In genomic region chr1:85887221-85887620, GRCm38 (mm10) we compare ENCODE assay signal across 38 mouse cellular contexts. TPM values are rescaled to one million over a fixed set of nuclear protein-coding genes. Genes with fewer than 3 reads are reported as not detected.
"Had no signal": no experiment of that assay in that cellular context is flagged by ENCODE, and none has a peak within 500 bp of the region (broad histone marks: within the 10 kb centered on the region; RNA-seq: fewer than 3 reads in every experiment).

No protein-coding gene starts in this region.

- H3K27ac ChIP-seq: limb, embryonic 10.5 days; limb, embryonic 12.5 days; limb, embryonic 13.5 days; limb, embryonic 15.5 days; liver, embryonic 12.5 days; liver, embryonic 13.5 days; liver, embryonic 14.5 days; liver, embryonic 15.5 days; lung, embryonic 15.5 days; macrophage; midbrain, embryonic 10.5 days; midbrain, embryonic 12.5 days; midbrain, embryonic 13.5 days; midbrain, embryonic 15.5 days; neural tube, embryonic 12.5 days; neural tube, embryonic 13.5 days had no signal

- H3K4me3 ChIP-seq: limb, embryonic 10.5 days; limb, embryonic 12.5 days; limb, embryonic 13.5 days; limb, embryonic 15.5 days; liver, embryonic 12.5 days; liver, embryonic 13.5 days; liver, embryonic 15.5 days; lung, embryonic 15.5 days; megakaryocyte, embryonic 14.5 days; midbrain, embryonic 10.5 days; midbrain, embryonic 12.5 days; midbrain, embryonic 13.5 days; midbrain, embryonic 15.5 days; myocyte; neural tube, embryonic 12.5 days; neural tube, embryonic 13.5 days had no signal

- H3K9ac ChIP-seq: limb, embryonic 12.5 days; limb, embryonic 13.5 days; limb, embryonic 15.5 days; liver, embryonic 12.5 days; liver, embryonic 13.5 days; liver, embryonic 14.5 days; liver, embryonic 15.5 days; liver, postnatal 0 days; lung, embryonic 14.5 days; lung, embryonic 15.5 days; midbrain, embryonic 12.5 days; midbrain, embryonic 13.5 days; midbrain, embryonic 15.5 days; neural tube, embryonic 12.5 days; neural tube, embryonic 13.5 days had no signal

- H3K9me3 ChIP-seq: limb, embryonic 10.5 days; limb, embryonic 15.5 days; liver, embryonic 15.5 days; lung, embryonic 15.5 days; midbrain, embryonic 12.5 days; midbrain, embryonic 15.5 days had no signal

- H3K4me2 ChIP-seq: limb, embryonic 12.5 days; limb, embryonic 13.5 days; limb, embryonic 15.5 days; liver, embryonic 11.5 days; liver, embryonic 12.5 days; liver, embryonic 13.5 days; liver, embryonic 15.5 days; lung, embryonic 14.5 days; lung, embryonic 15.5 days; midbrain, embryonic 11.5 days; midbrain, embryonic 12.5 days; midbrain, embryonic 13.5 days; midbrain, embryonic 15.5 days; neural tube, embryonic 12.5 days; neural tube, embryonic 13.5 days had no signal

- H3K36me3 ChIP-seq: limb, embryonic 10.5 days; limb, embryonic 12.5 days; limb, embryonic 13.5 days; limb, embryonic 15.5 days; liver, embryonic 12.5 days; liver, embryonic 13.5 days; liver, embryonic 15.5 days; lung, embryonic 15.5 days; midbrain, embryonic 10.5 days; midbrain, embryonic 12.5 days; midbrain, embryonic 13.5 days; midbrain, embryonic 15.5 days; neural tube, embryonic 12.5 days; neural tube, embryonic 13.5 days had no signal

- H3K27me3 ChIP-seq: limb, embryonic 12.5 days; limb, embryonic 13.5 days; limb, embryonic 15.5 days; liver, embryonic 12.5 days; liver, embryonic 13.5 days; liver, embryonic 15.5 days; lung, embryonic 15.5 days; midbrain, embryonic 12.5 days; midbrain, embryonic 13.5 days; midbrain, embryonic 15.5 days; neural tube, embryonic 12.5 days; neural tube, embryonic 13.5 days had no signal

- ATAC-seq: liver, embryonic 12.5 days; liver, postnatal 0 days; lung, postnatal 0 days; midbrain, embryonic 13.5 days; midbrain, embryonic 15.5 days; midbrain, embryonic 16.5 days had no signal

- DNase-seq: left cerebral cortex, postnatal 4 days; liver; liver, embryonic 13.5 days; liver, postnatal 0 days; lung, adult 18-20 months; lung, adult 2 months; lung, embryonic 14.5 days; lung, postnatal 10 days; lung, postnatal 14 days; lung, postnatal 36 days; lung, postnatal 4 days; midbrain, embryonic 14.5 days had no signal

- H3K4me1 ChIP-seq: limb, embryonic 10.5 days; limb, embryonic 12.5 days; limb, embryonic 13.5 days; limb, embryonic 15.5 days; liver, embryonic 12.5 days; liver, embryonic 13.5 days; liver, embryonic 15.5 days; lung, embryonic 15.5 days; midbrain, embryonic 10.5 days; midbrain, embryonic 12.5 days; midbrain, embryonic 13.5 days; midbrain, embryonic 15.5 days; neural tube, embryonic 12.5 days; neural tube, embryonic 13.5 days had no signal

RNA-seq across cellular contexts. Expression of gene 4933407L21Rik, which starts 41.1 kb away (rescaled TPM):
- total RNA-seq: liver, adult 2 months; megakaryocyte-erythroid progenitor cell, adult 5-6 weeks; monocyte, adult 5-6 weeks had no signal
- polyA plus RNA-seq: limb, embryonic 10.5 days; limb, embryonic 12.5 days; liver, adult 2 months; liver, embryonic 11.5 days; liver, embryonic 12.5 days; liver, embryonic 13.5 days; liver, embryonic 15.5 days; liver, embryonic 16.5 days; lung, adult 2 months; lung, embryonic 14.5 days; macrophage; myocyte; neural tube, embryonic 11.5 days had no signal
